Mouse (Mus musculus): Measurements from ENCODE around the gene Olfr183. TPM values are rescaled to one million over a fixed set of nuclear protein-coding genes. Genes with fewer than 3 reads are reported as not detected.
"Not testable (repeated sequence)": the region's sequence is repeated elsewhere in the genome, so short reads cannot be mapped to it uniquely, and the experiment has no call there.

The Olfr183 gene
- not detected in 2 replicates for polyA plus RNA-seq (2014; fragmentation: Nextera tagmentation; extraction: Ambion mirVana)

DNA sequence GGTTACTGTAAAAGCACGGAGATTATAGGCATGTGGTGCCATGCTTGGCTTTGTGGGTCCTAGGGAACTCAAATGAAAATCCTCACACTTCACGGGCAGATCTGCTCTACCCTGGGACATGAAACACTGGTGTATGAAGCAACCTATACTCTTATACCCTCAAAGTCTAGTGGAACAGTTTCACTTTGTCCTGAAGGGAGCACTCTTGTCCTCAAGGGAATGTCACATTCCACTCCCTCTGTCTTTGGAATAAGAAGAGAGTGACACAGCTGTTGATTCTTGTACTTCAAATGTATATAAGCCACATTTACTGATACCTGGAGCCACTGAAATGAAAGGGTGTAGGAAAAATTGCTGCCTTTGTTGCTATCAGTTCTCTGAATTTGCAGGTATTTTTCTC is at the start of gene Olfr183:
Gene Olfr183 (plus strand): TSS at position 301 of the 400 bp plus-strand sequence.
- Histone ChIP-seq H3K9me3 (replicated peaks; ENCODE audit: control insufficient read depth, low read length) (no peaks in the 10 kb centered on the region), H3K9ac (ENCODE audit: low read depth, low read length) (no peak within 1 kb of the TSS), H3K27me3 (ENCODE audit: control insufficient read depth, insufficient read depth, low read length) (no peaks in the 10 kb centered on the region), H3K4me2 (no peak within 1 kb of the TSS), H3K4me1 (ENCODE audit: control insufficient read depth, insufficient read depth, low read length) (no peaks in the 10 kb centered on the region), H3K4me3 (ENCODE audit: low read depth, low read length) (no peak within 1 kb of the TSS), H3K36me3 (ENCODE audit: control insufficient read depth, insufficient read depth, low read length) (no peaks in the 10 kb centered on the region), H3K27ac (ENCODE audit: low read depth, low read length) (no peak within 1 kb of the TSS)
- ATAC-seq (replicated peaks; ENCODE audit: insufficient number of reproducible peaks, low FRiP score, low TSS enrichment) = no peak
- WGBS (ENCODE audit: insufficient replicate concordance) = 55% methylated on average over 2 of the region's 2 CpGs

DNA sequence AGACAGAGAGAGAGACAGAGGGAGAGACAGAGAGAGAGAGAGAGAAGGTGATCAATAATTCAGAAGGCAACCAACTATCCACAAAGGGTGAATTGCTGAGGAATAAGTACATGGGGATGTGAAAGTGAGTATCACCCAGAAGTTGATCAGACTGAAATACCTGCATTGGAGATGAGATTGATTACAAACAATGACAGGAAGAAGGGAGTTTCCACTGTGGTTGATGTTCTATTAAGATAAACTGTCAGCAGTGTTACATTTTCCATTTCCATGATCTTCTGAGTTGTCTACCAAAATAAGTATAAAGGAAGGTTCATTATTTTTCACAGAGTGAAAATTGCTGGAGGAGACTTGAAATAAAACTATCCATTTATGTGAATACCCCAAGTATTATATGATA is 12.0 kb downstream of the Olfr183 start:
- ATAC-seq (replicated peaks; ENCODE audit: insufficient number of reproducible peaks, low FRiP score, low TSS enrichment) = no peak

DNA sequence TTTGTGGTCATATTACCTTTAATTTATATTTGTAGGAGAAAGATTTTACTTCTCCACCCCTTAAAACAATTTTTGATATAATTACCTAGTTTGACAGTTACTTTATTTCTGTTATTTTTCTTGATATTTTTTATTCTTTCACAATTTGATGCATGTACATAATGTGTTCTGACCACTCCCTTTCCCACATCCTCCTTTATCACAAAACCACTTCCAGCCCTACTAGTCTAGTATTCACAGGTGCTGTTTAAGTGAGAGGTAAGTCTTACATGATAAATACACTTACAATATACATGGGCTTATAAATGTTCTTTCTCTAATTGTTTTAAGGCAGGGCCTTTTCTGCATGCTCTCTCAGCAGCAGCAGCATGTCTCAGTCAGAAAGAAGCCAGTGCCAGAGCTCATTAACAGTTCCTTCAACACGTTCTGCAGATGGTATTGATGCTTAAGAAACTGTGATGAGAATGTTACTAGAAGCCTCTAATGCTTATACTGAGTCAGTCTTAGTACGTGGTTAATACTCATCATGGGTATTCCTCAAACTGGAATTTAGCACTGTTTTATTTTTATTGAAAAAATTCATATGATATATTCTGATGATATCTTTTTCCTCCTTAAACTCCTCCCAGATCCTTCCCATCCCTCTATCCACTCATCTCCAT is 18.3 kb downstream of the Olfr183 start:
- Histone ChIP-seq H3K9ac (ENCODE audit: low read depth, low read length) (no peak overlapping the region), H3K4me3 (ENCODE audit: low read depth, low read length) (no peak overlapping the region), H3K36me3 (ENCODE audit: control insufficient read depth, insufficient read depth, low read length) (no peaks in the 10 kb centered on the region), H3K9me3 (replicated peaks; ENCODE audit: control insufficient read depth, low read length) (no peaks in the 10 kb centered on the region), H3K27ac (ENCODE audit: low read depth, low read length) (no peak overlapping the region), H3K27me3 (ENCODE audit: control insufficient read depth, insufficient read depth, low read length) (no peaks in the 10 kb centered on the region), H3K4me2 (no peak overlapping the region), H3K4me1 (ENCODE audit: control insufficient read depth, insufficient read depth, low read length) (no peaks in the 10 kb centered on the region)
- 65% methylated on average over 2 of the region's 2 CpGs for WGBS (ENCODE audit: insufficient replicate concordance)
- no peak for ATAC-seq (replicated peaks; ENCODE audit: insufficient number of reproducible peaks, low FRiP score, low TSS enrichment)

More for the DNA sequence above, 12.0 kb downstream of the Olfr183 start:
- H3K4me3 ChIP-seq (ENCODE audit: low read depth, low read length) = no peak overlapping the region
- H3K27me3 ChIP-seq (ENCODE audit: control insufficient read depth, insufficient read depth, low read length) = no peaks in the 10 kb centered on the region
- no peaks in the 10 kb centered on the region for H3K9me3 ChIP-seq (replicated peaks; ENCODE audit: control insufficient read depth, low read length)
- no peaks in the 10 kb centered on the region for H3K4me1 ChIP-seq (ENCODE audit: control insufficient read depth, insufficient read depth, low read length)
- H3K27ac ChIP-seq (ENCODE audit: low read depth, low read length) = no peak overlapping the region
- H3K36me3 ChIP-seq (ENCODE audit: control insufficient read depth, insufficient read depth, low read length) = no peaks in the 10 kb centered on the region
- H3K4me2 ChIP-seq = no peak overlapping the region
- H3K9ac ChIP-seq (ENCODE audit: low read depth, low read length) = no peak overlapping the region

DNA sequence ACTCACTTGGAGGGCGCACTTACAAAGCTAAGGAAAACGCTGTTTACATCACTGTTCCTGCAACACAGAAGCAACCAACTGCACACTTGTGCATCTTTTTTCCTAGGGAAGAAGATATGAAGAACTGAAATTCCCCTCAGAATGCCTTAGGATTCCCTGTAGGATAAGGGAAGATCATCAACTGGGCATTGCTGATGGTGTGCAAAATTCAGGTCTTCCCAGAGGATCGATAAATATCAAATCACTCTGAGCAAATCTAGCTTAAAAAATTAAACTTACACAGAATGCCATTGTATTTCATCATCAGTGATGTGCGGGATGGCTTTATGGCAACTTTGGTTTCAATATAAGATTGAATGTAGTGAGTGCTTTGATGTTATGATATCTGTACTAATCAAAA is 35.0 kb downstream of the Olfr183 start, which contains the start of gene Olfr186:
Gene Olfr186 (minus strand): TSS at position 101 of the 400 bp plus-strand sequence.
- 83% methylated on average over 4 of the region's 4 CpGs for WGBS (ENCODE audit: insufficient replicate concordance)
- no peak within 1 kb of the TSS for H3K4me2 ChIP-seq
- H3K27me3 ChIP-seq (ENCODE audit: control insufficient read depth, insufficient read depth, low read length) = no peaks in the 10 kb centered on the region
- no peak within 1 kb of the TSS for H3K9ac ChIP-seq (ENCODE audit: low read depth, low read length)
- H3K36me3 ChIP-seq (ENCODE audit: control insufficient read depth, insufficient read depth, low read length) = no peaks in the 10 kb centered on the region
- H3K27ac ChIP-seq (ENCODE audit: low read depth, low read length) = no peak within 1 kb of the TSS
- H3K9me3 ChIP-seq (replicated peaks; ENCODE audit: control insufficient read depth, low read length) = no peaks in the 10 kb centered on the region
- no peaks in the 10 kb centered on the region for H3K4me1 ChIP-seq (ENCODE audit: control insufficient read depth, insufficient read depth, low read length)
- no peak within 1 kb of the TSS for H3K4me3 ChIP-seq (ENCODE audit: low read depth, low read length)
- no peak for ATAC-seq (replicated peaks; ENCODE audit: insufficient number of reproducible peaks, low FRiP score, low TSS enrichment)

DNA sequence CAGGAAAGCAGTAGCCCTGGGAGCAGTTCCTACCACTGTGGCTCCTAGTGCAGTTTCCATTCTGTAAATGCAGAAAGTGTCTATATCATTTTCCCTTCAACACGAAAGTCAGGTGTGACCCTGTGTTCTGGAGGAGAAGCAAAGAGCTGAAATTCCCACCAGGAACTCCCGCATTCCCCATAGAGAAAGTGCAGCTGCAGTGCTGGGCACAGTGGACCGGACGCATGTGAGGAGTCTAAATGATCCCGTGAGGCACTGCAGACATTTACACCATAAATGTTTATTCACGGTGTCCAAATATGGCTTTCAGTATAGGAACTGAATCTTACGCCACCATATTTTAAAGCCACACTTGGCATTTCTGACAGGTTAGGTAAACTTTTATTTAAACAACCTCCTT is 44.6 kb downstream of the Olfr183 start, which contains the start of gene Olfr187:
Gene Olfr187 (minus strand): TSS at position 58 of the 400 bp plus-strand sequence.
- no peak within 1 kb of the TSS for H3K27ac ChIP-seq (ENCODE audit: low read depth, low read length)
- H3K9ac ChIP-seq (ENCODE audit: low read depth, low read length) = no peak within 1 kb of the TSS
- H3K4me1 ChIP-seq (ENCODE audit: control insufficient read depth, insufficient read depth, low read length) = no peaks in the 10 kb centered on the region
- 75% methylated on average over 7 of the region's 7 CpGs for WGBS (ENCODE audit: insufficient replicate concordance)
- no peak within 1 kb of the TSS for H3K4me3 ChIP-seq (ENCODE audit: low read depth, low read length)
- H3K27me3 ChIP-seq (ENCODE audit: control insufficient read depth, insufficient read depth, low read length) = no peaks in the 10 kb centered on the region
- no peak for ATAC-seq (replicated peaks; ENCODE audit: insufficient number of reproducible peaks, low FRiP score, low TSS enrichment)
- H3K36me3 ChIP-seq (ENCODE audit: control insufficient read depth, insufficient read depth, low read length) = no peaks in the 10 kb centered on the region
- H3K4me2 ChIP-seq = no peak within 1 kb of the TSS
- H3K9me3 ChIP-seq (replicated peaks; ENCODE audit: control insufficient read depth, low read length) = no peaks in the 10 kb centered on the region

DNA sequence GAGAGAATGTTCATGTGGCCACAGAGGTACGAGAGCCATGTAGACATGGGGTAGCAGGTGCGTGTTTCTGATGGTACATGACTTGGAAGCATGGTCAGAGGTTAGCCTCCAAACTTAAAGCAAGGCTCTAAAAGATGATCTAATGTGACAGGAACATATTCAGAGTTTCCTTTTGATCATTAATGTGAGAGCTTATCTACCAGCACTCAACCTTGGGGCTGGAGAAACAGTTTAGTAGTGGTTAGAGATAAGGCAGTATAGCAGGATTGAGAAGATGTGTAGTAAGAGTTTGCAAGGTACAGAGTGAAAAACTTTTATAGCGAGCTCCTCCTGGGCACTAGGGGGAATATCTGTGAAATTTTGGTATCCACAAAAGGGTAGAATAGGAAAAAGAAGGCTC is 50.7 kb downstream of the Olfr183 start:
- H3K36me3 ChIP-seq (ENCODE audit: control insufficient read depth, insufficient read depth, low read length) = no peaks in the 10 kb centered on the region
- no peak for ATAC-seq (replicated peaks; ENCODE audit: insufficient number of reproducible peaks, low FRiP score, low TSS enrichment)
- H3K4me3 ChIP-seq (ENCODE audit: low read depth, low read length) = no peak overlapping the region
- H3K27me3 ChIP-seq (ENCODE audit: control insufficient read depth, insufficient read depth, low read length) = no peaks in the 10 kb centered on the region
- H3K9ac ChIP-seq (ENCODE audit: low read depth, low read length) = no peak overlapping the region
- no peaks in the 10 kb centered on the region for H3K4me1 ChIP-seq (ENCODE audit: control insufficient read depth, insufficient read depth, low read length)
- no peaks in the 10 kb centered on the region for H3K9me3 ChIP-seq (replicated peaks; ENCODE audit: control insufficient read depth, low read length)
- no peak overlapping the region for H3K4me2 ChIP-seq
- no peak overlapping the region for H3K27ac ChIP-seq (ENCODE audit: low read depth, low read length)
- WGBS (ENCODE audit: insufficient replicate concordance) = 72% methylated on average over 3 of the region's 3 CpGs

DNA sequence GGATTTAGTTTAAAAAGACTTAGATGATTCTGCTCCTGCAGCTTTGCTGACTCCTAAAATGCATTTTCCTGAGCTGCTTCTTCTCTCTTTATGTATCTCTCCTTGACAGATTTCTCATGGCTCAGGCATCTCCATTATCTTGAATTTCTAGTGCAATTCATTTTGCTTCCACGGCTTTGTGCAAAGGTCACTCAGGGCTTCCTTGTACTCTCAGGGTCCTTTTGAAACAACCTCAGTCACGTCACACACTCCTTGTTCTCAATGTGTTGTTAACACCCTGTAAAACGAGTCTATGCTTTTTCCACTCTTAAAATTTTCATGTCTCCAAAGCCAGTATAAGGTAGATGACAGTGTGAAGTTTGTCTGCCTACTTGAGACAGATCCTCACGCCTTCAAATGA is 52.4 kb downstream of the Olfr183 start:
- Histone ChIP-seq H3K4me3 (ENCODE audit: low read depth, low read length) (no peak overlapping the region), H3K4me2 (no peak overlapping the region), H3K27ac (ENCODE audit: low read depth, low read length) (no peak overlapping the region), H3K9me3 (replicated peaks; ENCODE audit: control insufficient read depth, low read length) (no peaks in the 10 kb centered on the region), H3K9ac (ENCODE audit: low read depth, low read length) (no peak overlapping the region), H3K27me3 (ENCODE audit: control insufficient read depth, insufficient read depth, low read length) (no peaks in the 10 kb centered on the region), H3K36me3 (ENCODE audit: control insufficient read depth, insufficient read depth, low read length) (no peaks in the 10 kb centered on the region), H3K4me1 (ENCODE audit: control insufficient read depth, insufficient read depth, low read length) (no peaks in the 10 kb centered on the region)
- no peak for ATAC-seq (replicated peaks; ENCODE audit: insufficient number of reproducible peaks, low FRiP score, low TSS enrichment)
- 47% methylated on average over 4 of the region's 4 CpGs for WGBS (ENCODE audit: insufficient replicate concordance)

DNA sequence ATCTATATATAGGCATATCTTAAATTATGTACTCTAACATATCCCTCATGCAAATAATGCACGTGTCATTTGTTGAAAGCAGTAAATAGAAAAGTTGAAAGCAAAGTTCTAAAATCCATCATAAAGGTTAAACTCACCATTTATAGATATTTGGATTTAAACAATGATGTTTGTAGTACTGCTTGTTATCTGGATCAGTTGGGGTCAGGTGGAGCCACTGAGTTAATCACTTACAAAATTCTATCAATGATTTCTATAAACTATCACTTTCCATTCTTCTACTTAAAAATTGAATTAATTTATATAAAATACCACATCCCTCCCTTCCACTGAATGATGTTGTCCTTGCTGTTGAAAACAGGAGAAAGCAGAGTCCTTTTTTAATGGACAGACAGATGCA is 53.7 kb downstream of the Olfr183 start:
- no peak overlapping the region for H3K27ac ChIP-seq (ENCODE audit: low read depth, low read length)
- H3K9ac ChIP-seq (ENCODE audit: low read depth, low read length) = no peak overlapping the region
- H3K36me3 ChIP-seq (ENCODE audit: control insufficient read depth, insufficient read depth, low read length) = no peaks in the 10 kb centered on the region
- H3K4me2 ChIP-seq = no peak overlapping the region
- no peak overlapping the region for H3K4me3 ChIP-seq (ENCODE audit: low read depth, low read length)
- whole genome bisulfite sequencing (ENCODE audit: insufficient replicate concordance) = 73% methylated on average over 1 of the region's 1 CpGs
- ATAC-seq (replicated peaks; ENCODE audit: insufficient number of reproducible peaks, low FRiP score, low TSS enrichment) = no peak
- no peaks in the 10 kb centered on the region for H3K4me1 ChIP-seq (ENCODE audit: control insufficient read depth, insufficient read depth, low read length)
- H3K27me3 ChIP-seq (ENCODE audit: control insufficient read depth, insufficient read depth, low read length) = no peaks in the 10 kb centered on the region
- no peaks in the 10 kb centered on the region for H3K9me3 ChIP-seq (replicated peaks; ENCODE audit: control insufficient read depth, low read length)

DNA sequence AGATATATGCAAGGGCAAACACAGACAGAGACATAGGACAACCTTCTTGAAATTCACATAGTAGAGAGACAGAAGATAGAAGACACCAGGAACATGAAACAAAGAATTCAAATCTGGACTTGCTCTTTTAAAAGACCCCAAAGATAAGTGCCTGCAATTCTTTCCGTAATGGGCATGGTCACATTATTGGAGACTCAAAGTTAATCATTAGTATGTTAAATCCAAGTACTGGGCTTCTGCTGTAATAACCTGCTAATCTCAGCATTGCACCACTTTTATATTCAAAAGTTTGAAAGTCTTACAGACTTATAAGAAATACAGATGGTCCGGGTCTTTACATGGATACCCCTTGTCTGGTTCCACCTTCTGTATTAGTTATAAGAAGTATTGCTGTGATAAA is 54.1 kb downstream of the Olfr183 start:
- H3K4me3 ChIP-seq (ENCODE audit: low read depth, low read length); H3K36me3 ChIP-seq (ENCODE audit: control insufficient read depth, insufficient read depth, low read length); H3K27ac ChIP-seq (ENCODE audit: low read depth, low read length); H3K9ac ChIP-seq (ENCODE audit: low read depth, low read length); H3K9me3 ChIP-seq (replicated peaks; ENCODE audit: control insufficient read depth, low read length); ATAC-seq (replicated peaks; ENCODE audit: insufficient number of reproducible peaks, low FRiP score, low TSS enrichment); H3K4me2 ChIP-seq; H3K4me1 ChIP-seq (ENCODE audit: control insufficient read depth, insufficient read depth, low read length); H3K27me3 ChIP-seq (ENCODE audit: control insufficient read depth, insufficient read depth, low read length): not testable (repeated sequence)
- 81% methylated on average over 2 of the region's 2 CpGs for WGBS (ENCODE audit: insufficient replicate concordance)
